ENCODE assay signal across 9 mouse cellular contexts in the genomic region with DNA sequence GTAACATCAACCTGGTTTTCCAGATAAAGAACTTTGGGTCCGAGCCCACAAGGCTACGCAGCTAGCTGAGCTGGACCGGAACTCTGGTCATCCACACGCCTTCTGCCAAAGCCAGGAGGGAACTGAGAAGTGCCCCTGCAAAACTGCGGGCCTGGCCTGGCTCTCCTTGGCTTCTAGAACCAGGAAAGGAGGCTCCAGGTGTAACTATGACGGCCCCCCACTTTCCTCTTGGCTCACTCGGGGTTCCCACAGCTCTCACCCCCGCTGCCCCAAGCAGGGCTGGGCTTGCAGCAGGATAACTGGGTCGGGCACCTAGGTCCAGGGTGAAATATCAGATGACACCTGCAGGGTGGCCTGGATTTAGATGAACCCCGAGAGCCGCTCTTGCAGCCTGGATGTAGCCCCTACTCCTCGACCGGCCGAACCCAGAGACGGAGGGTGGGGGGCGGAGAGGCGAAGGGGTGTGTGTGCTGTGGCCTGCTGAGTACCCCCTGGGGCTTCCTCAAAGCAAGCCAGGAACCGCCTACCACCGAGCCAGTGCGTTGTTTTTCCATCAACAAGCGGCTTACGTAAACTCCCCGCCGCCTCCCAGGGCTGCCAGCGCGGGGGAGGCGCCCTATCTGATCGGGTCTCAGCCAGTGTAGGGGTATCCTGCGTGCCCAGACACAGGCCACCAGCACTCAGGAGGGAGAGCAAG. TPM values are rescaled to one million over a fixed set of nuclear protein-coding genes. Genes with fewer than 3 reads are reported as not detected.
A peak's percentile ranks its signal among the peaks of the same experiment; 100 is the strongest.
DNase-seq lines count a peak whose midpoint lies in the region; ATAC-seq lines count a peak whose summit lies in the region.
"Had no signal": no experiment of that assay in that cellular context is flagged by ENCODE, and none has a peak within 500 bp of the region (broad histone marks: within the 10 kb centered on the region; RNA-seq: fewer than 3 reads in every experiment).

No protein-coding gene starts in this region.

- peak; percentile 59 for ATAC-seq in CD4-positive, CD25-positive, alpha-beta regulatory T cell, adult 4 months
- peak; percentile 14; the same call in 1 of the 2 replicates for ATAC-seq in common myeloid progenitor, adult 5-6 weeks (replicated peaks; ENCODE audit: low read depth, poor library complexity, severe bottlenecking)
- ATAC-seq in stomach, embryonic 15.5 days (ENCODE audit: insufficient read depth, low FRiP score, low read depth), result no peak

- peak overlapping the region; percentile 19; the same call in 1 of the 2 replicates for H3K4me2 ChIP-seq in stomach, embryonic 15.5 days

- H3K9me3 ChIP-seq in stomach, embryonic 15.5 days, result no peaks in the 10 kb centered on the region

- H3K36me3 ChIP-seq in stomach, embryonic 15.5 days, result no peaks in the 10 kb centered on the region

- no peak overlapping the region for H3K4me3 ChIP-seq in stomach, embryonic 15.5 days (replicated peaks)

- peaks cover 40% of the 10 kb centered on the region for H3K27me3 ChIP-seq in stomach, embryonic 15.5 days (replicated peaks)
- H3K27me3 ChIP-seq: CH12.LX had no signal

- no peak overlapping the region for H3K9ac ChIP-seq in stomach, embryonic 15.5 days

- H3K27ac ChIP-seq in stomach, embryonic 15.5 days, result no peak overlapping the region

- WGBS in stomach, embryonic 15.5 days, result 6% methylated on average over 29 of the region's 29 CpGs

- 0 out of 2 replicates have a peak, but pooled peaks cover 2% of the 10 kb centered on the region for H3K4me1 ChIP-seq in stomach, embryonic 15.5 days

- DNase-seq in gastrocnemius, postnatal 10 days, result peak; percentile 18
- no peak for DNase-seq in gastrocnemius, adult 8-10 months (ENCODE audit: low spot score in 2 of 2)
- DNase-seq in kidney, postnatal 10 days, result peak; percentile 26
- no peak for DNase-seq in right cerebral cortex, postnatal 4 days
- no peak for DNase-seq in layer of hippocampus, postnatal 10 days (ENCODE audit: low spot score in 2 of 2)

RNA-seq across cellular contexts. Expression of gene Lhx2, which starts 39.9 kb away (rescaled TPM):
- total RNA-seq in gastrocnemius, postnatal 10 days (2021), result 1 to 10 TPM in 1 of 2 experiments, under 1 TPM in 1; 0.59 to 1.2 TPM
- under 1 TPM in 3 of 4 experiments, not detected in 1; 0.09 to 0.32 (median 0.15) TPM for total RNA-seq in gastrocnemius, adult 8-10 months (2022)
- polyA plus RNA-seq in CD4-positive, CD25-positive, alpha-beta regulatory T cell, adult 4 months (2017; shearing (Covaris generic)), result not detected
- total RNA-seq in common myeloid progenitor, adult 5-6 weeks (2017), result not detected in 2 replicates
- 0.15 and 0.41 TPM in 2 replicates for polyA plus RNA-seq in stomach, embryonic 15.5 days (2015; fragmentation: Nextera tagmentation; extraction: Ambion mirVana)
- 100 to 1,000 TPM; 104 to 105 TPM for total RNA-seq in layer of hippocampus, postnatal 10 days (2021)

Comparison
In these comparisons a context has a peak if more than half of its experiments do, and no peak if none do; other contexts are left out.
1. DNase-seq: peak in gastrocnemius, postnatal 10 days (single experiment) and kidney, postnatal 10 days (single experiment); none in gastrocnemius, adult 8-10 months (0 of 2), right cerebral cortex, postnatal 4 days (single experiment) and layer of hippocampus, postnatal 10 days (0 of 2).
2. RNA of gene Lhx2, which starts 39.9 kb away (total RNA-seq): 104 to 105 TPM in layer of hippocampus, postnatal 10 days; 0.59 to 1.2 TPM in gastrocnemius, postnatal 10 days, 0.09 to 0.32 TPM in gastrocnemius, adult 8-10 months and not detected in common myeloid progenitor, adult 5-6 weeks; every median in the first group is over 10 times any median in the second.